Mouse (Mus musculus): Measurements from ENCODE around the gene Furin. TPM values are rescaled to one million over a fixed set of nuclear protein-coding genes. Genes with fewer than 3 reads are reported as not detected.

Furin gene
- polyA plus RNA-seq, 1 experiment from 2014 or later = 8.7 TPM

GRCm38 (mm10) chr7:80407712-80408111, 2.5 kb upstream of the Furin start:
- H3K36me3 ChIP-seq (ENCODE audit: control insufficient read depth, insufficient read depth, low read length) = no peaks in the 10 kb centered on the region
- H3K9ac ChIP-seq (ENCODE audit: low read length) = no peak overlapping the region; the same call in 1 of the 2 replicates
- no peak overlapping the region for H3K4me3 ChIP-seq (replicated peaks; ENCODE audit: low read length)
- peaks cover 18% of the 10 kb centered on the region for H3K4me1 ChIP-seq (ENCODE audit: control insufficient read depth, insufficient read depth, low read length)
- WGBS = 60% methylated on average over 9 of the region's 9 CpGs
- ATAC-seq (ENCODE audit: insufficient read depth, low FRiP score) = peak; percentile 65
- H3K9me3 ChIP-seq (replicated peaks; ENCODE audit: control insufficient read depth, low read length) = no peaks in the 10 kb centered on the region
- no peak overlapping the region; the same call in 1 of the 2 replicates for H3K27ac ChIP-seq (ENCODE audit: low read length)
- H3K27me3 ChIP-seq (ENCODE audit: control insufficient read depth, insufficient read depth, low read length) = 0 out of 2 replicates have a peak, but pooled peaks cover 5% of the 10 kb centered on the region
- H3K4me2 ChIP-seq (ENCODE audit: low read depth, low read length) = no peak overlapping the region

GRCm38 (mm10) chr7:80406186-80406585, 950 bp upstream of the Furin start:
- Histone ChIP-seq H3K27me3 (ENCODE audit: control insufficient read depth, insufficient read depth, low read length) (0 out of 2 replicates have a peak, but pooled peaks cover 5% of the 10 kb centered on the region), H3K9me3 (replicated peaks; ENCODE audit: control insufficient read depth, low read length) (no peaks in the 10 kb centered on the region), H3K9ac (ENCODE audit: low read length) (no peak overlapping the region), H3K4me1 (ENCODE audit: control insufficient read depth, insufficient read depth, low read length) (peaks cover 24% of the 10 kb centered on the region), H3K4me3 (replicated peaks; ENCODE audit: low read length) (no peak overlapping the region), H3K4me2 (ENCODE audit: low read depth, low read length) (no peak overlapping the region), H3K36me3 (ENCODE audit: control insufficient read depth, insufficient read depth, low read length) (no peaks in the 10 kb centered on the region), H3K27ac (ENCODE audit: low read length) (no peak overlapping the region)
- ATAC-seq (ENCODE audit: insufficient read depth, low FRiP score) = no peak
- WGBS = 76% methylated on average over 3 of the region's 3 CpGs

GRCm38 (mm10) chr7:80404101-80404894, 938 bp downstream of the Furin start:
- no peak overlapping the region for H3K4me2 ChIP-seq (ENCODE audit: low read depth, low read length)
- H3K9ac ChIP-seq (ENCODE audit: low read length) = peak overlapping the region; percentile 9
- 0 out of 2 replicates have a peak, but pooled peaks cover 5% of the 10 kb centered on the region for H3K27me3 ChIP-seq (ENCODE audit: control insufficient read depth, insufficient read depth, low read length)
- no peaks in the 10 kb centered on the region for H3K36me3 ChIP-seq (ENCODE audit: control insufficient read depth, insufficient read depth, low read length)
- peak overlapping the region; percentile 89 for H3K27ac ChIP-seq (ENCODE audit: low read length)
- WGBS = 62% methylated on average over 7 of the region's 7 CpGs
- no peaks in the 10 kb centered on the region for H3K9me3 ChIP-seq (replicated peaks; ENCODE audit: control insufficient read depth, low read length)
- H3K4me1 ChIP-seq (ENCODE audit: control insufficient read depth, insufficient read depth, low read length) = peaks cover 37% of the 10 kb centered on the region
- ATAC-seq (ENCODE audit: insufficient read depth, low FRiP score) = no peak
- H3K4me3 ChIP-seq (replicated peaks; ENCODE audit: low read length) = no peak overlapping the region

- Histone ChIP-seq H3K4me1 (ENCODE audit: control insufficient read depth, insufficient read depth, low read length) (peaks cover 37% of the 10 kb centered on the region), H3K4me3 (replicated peaks; ENCODE audit: low read length) (peak overlapping the region; percentile 87), H3K9ac (ENCODE audit: low read length) (peak overlapping the region; percentile 98; the same call in 1 of the 2 replicates), H3K27me3 (ENCODE audit: control insufficient read depth, insufficient read depth, low read length) (0 out of 2 replicates have a peak, but pooled peaks cover 5% of the 10 kb centered on the region), H3K9me3 (replicated peaks; ENCODE audit: control insufficient read depth, low read length) (no peaks in the 10 kb centered on the region), H3K27ac (ENCODE audit: low read length) (peak overlapping the region; percentile 89), H3K4me2 (ENCODE audit: low read depth, low read length) (peak overlapping the region; percentile 86), H3K36me3 (ENCODE audit: control insufficient read depth, insufficient read depth, low read length) (no peaks in the 10 kb centered on the region)
- no peak for ATAC-seq (ENCODE audit: insufficient read depth, low FRiP score)
- WGBS = 31% methylated on average over 9 of the region's 9 CpGs
These were observed 1.7 kb downstream of the Furin start for GRCm38 (mm10) chr7:80403551-80403950.

- H3K9me3 ChIP-seq (replicated peaks; ENCODE audit: control insufficient read depth, low read length) = no peaks in the 10 kb centered on the region
- 0 out of 2 replicates have a peak, but pooled peaks cover 5% of the 10 kb centered on the region for H3K27me3 ChIP-seq (ENCODE audit: control insufficient read depth, insufficient read depth, low read length)
- H3K9ac ChIP-seq (ENCODE audit: low read length) = peak overlapping the region; percentile 98
- H3K4me1 ChIP-seq (ENCODE audit: control insufficient read depth, insufficient read depth, low read length) = peaks cover 37% of the 10 kb centered on the region
- peak overlapping the region; percentile 86 for H3K4me2 ChIP-seq (ENCODE audit: low read depth, low read length)
- peak; percentile 69 for ATAC-seq (ENCODE audit: insufficient read depth, low FRiP score)
- WGBS = under 1% methylated on average over 81 of the region's 92 CpGs
- H3K36me3 ChIP-seq (ENCODE audit: control insufficient read depth, insufficient read depth, low read length) = 0 out of 2 replicates have a peak, but pooled peaks cover 4% of the 10 kb centered on the region
- peak overlapping the region; percentile 87 for H3K4me3 ChIP-seq (replicated peaks; ENCODE audit: low read length)
- H3K27ac ChIP-seq (ENCODE audit: low read length) = peak overlapping the region; percentile 89
These were observed 2.5 kb downstream of the Furin start for GRCm38 (mm10) chr7:80402651-80403321.

- ATAC-seq (ENCODE audit: insufficient read depth, low FRiP score) = peak; percentile 38
- peaks cover 33% of the 10 kb centered on the region for H3K4me1 ChIP-seq (ENCODE audit: control insufficient read depth, insufficient read depth, low read length)
- WGBS = under 1% methylated on average over 51 of the region's 102 CpGs
These were observed 3.2 kb downstream of the Furin start for GRCm38 (mm10) chr7:80401860-80402641.

GRCm38 (mm10) chr7:80401041-80401859, 4.0 kb downstream of the Furin start:
- Histone ChIP-seq H3K4me2 (ENCODE audit: low read depth, low read length) (peak overlapping the region; percentile 86), H3K27me3 (ENCODE audit: control insufficient read depth, insufficient read depth, low read length) (0 out of 2 replicates have a peak, but pooled peaks cover 5% of the 10 kb centered on the region), H3K27ac (ENCODE audit: low read length) (peak overlapping the region; percentile 89), H3K36me3 (ENCODE audit: control insufficient read depth, insufficient read depth, low read length) (0 out of 2 replicates have a peak, but pooled peaks cover 4% of the 10 kb centered on the region), H3K4me1 (ENCODE audit: control insufficient read depth, insufficient read depth, low read length) (peaks cover 33% of the 10 kb centered on the region), H3K9ac (ENCODE audit: low read length) (peak overlapping the region; percentile 98), H3K9me3 (replicated peaks; ENCODE audit: control insufficient read depth, low read length) (no peaks in the 10 kb centered on the region), H3K4me3 (replicated peaks; ENCODE audit: low read length) (peak overlapping the region; percentile 87)
- ATAC-seq (ENCODE audit: insufficient read depth, low FRiP score) = no peak
- WGBS = 25% methylated on average over 5 of the region's 5 CpGs

More at GRCm38 (mm10) chr7:80401860-80402641, 3.2 kb downstream of the Furin start:
- Histone ChIP-seq H3K4me3 (replicated peaks; ENCODE audit: low read length) (peak overlapping the region; percentile 87), H3K27ac (ENCODE audit: low read length) (peak overlapping the region; percentile 89), H3K9ac (ENCODE audit: low read length) (peak overlapping the region; percentile 98), H3K9me3 (replicated peaks; ENCODE audit: control insufficient read depth, low read length) (no peaks in the 10 kb centered on the region), H3K36me3 (ENCODE audit: control insufficient read depth, insufficient read depth, low read length) (0 out of 2 replicates have a peak, but pooled peaks cover 4% of the 10 kb centered on the region), H3K4me2 (ENCODE audit: low read depth, low read length) (peak overlapping the region; percentile 86), H3K27me3 (ENCODE audit: control insufficient read depth, insufficient read depth, low read length) (0 out of 2 replicates have a peak, but pooled peaks cover 5% of the 10 kb centered on the region)

- peaks cover 33% of the 10 kb centered on the region for H3K4me1 ChIP-seq (ENCODE audit: control insufficient read depth, insufficient read depth, low read length)
- ATAC-seq (ENCODE audit: insufficient read depth, low FRiP score) = no peak
- no peak overlapping the region; the same call in 1 of the 2 replicates for H3K4me3 ChIP-seq (replicated peaks; ENCODE audit: low read length)
- H3K36me3 ChIP-seq (ENCODE audit: control insufficient read depth, insufficient read depth, low read length) = peaks cover 9% of the 10 kb centered on the region; the same call in 1 of the 2 replicates
- no peak overlapping the region for H3K27ac ChIP-seq (ENCODE audit: low read length)
- H3K9me3 ChIP-seq (replicated peaks; ENCODE audit: control insufficient read depth, low read length) = no peaks in the 10 kb centered on the region
- WGBS = 68% methylated on average over 6 of the region's 6 CpGs
- peak overlapping the region; percentile 86; the same call in 1 of the 2 replicates for H3K4me2 ChIP-seq (ENCODE audit: low read depth, low read length)
- H3K27me3 ChIP-seq (ENCODE audit: control insufficient read depth, insufficient read depth, low read length) = 0 out of 2 replicates have a peak, but pooled peaks cover 5% of the 10 kb centered on the region
- H3K9ac ChIP-seq (ENCODE audit: low read length) = peak overlapping the region; percentile 98
These were observed 4.7 kb downstream of the Furin start for GRCm38 (mm10) chr7:80400571-80400970.

All from stomach, embryonic 16.5 days (tissue).